Mouse (Mus musculus): ENCODE measurements around the gene Sgpp1.

The Sgpp1 gene

GRCm38 (mm10) chr12:75735246-75736200, at the start of gene Sgpp1:
Gene Sgpp1 (minus strand): TSS chr12:75735729.
- peak; percentile 60 for DNase-seq (ENCODE audit: low read depth, low spot score)

DNA sequence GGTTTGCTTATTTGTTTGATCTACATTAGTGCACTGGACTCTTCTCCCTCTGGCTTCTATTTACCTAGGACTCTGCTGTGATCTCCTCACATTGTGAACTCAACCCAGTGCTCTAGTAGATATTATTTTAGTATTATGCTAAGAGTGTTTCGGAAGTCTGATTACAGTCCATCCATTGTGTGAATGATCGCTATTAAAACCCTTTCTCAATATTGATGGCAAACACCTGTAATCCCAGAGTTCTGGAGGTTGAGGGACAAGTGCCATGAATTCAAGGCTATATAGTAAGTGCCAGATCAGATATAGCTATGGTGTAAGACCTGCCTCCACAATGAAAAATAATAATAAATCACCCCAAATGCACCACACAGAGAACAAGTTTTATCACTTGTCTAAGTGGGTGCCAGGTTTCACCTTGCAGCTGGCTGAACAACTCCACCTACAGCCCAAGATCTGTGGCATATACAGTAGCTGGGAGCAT, 48.8 kb upstream of the Sgpp1 start:
- no peak for DNase-seq (ENCODE audit: low read depth, low spot score)

- no peak for DNase-seq (ENCODE audit: low read depth, low spot score)
Observed at GRCm38 (mm10) chr12:75781995-75782394, 46.5 kb upstream of the Sgpp1 start.

GRCm38 (mm10) chr12:75781445-75781844, 45.9 kb upstream of the Sgpp1 start:
- DNase-seq (ENCODE audit: low read depth, low spot score) = no peak

DNA sequence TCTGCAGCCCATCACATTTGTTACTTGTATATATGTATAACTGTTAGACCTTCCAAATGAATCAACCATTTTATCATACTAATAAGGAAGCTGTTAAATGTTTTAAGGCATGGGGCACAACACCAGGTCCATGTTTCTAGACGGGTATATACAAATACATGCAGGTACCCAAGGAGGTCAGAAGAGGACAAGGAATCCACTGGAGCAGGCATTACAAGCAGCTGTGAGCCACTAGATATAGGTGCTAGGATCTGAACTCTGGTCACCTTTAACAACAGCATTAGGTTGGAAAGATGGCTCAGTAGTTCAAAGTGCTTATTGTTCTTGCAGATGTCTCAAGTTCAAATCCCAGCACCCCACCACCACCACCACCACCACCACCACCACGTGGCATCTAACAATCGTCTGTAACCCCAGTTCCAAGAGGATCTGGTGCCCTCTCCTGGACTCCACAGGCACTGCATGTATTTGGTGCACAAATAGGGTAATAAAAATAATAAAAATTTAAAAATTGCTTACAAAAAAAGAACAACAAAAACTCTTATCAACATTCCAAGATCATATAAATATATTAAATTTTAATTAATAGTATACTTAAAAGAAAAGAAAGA, 37.0 kb upstream of the Sgpp1 start:
- no peak for DNase-seq (ENCODE audit: low read depth, low spot score)

GRCm38 (mm10) chr12:75771410-75771809, 35.9 kb upstream of the Sgpp1 start:
- no peak for DNase-seq (ENCODE audit: low read depth, low spot score)

GRCm38 (mm10) chr12:75766885-75767317, 31.4 kb upstream of the Sgpp1 start:
- DNase-seq (ENCODE audit: low read depth, low spot score) = no peak

DNA sequence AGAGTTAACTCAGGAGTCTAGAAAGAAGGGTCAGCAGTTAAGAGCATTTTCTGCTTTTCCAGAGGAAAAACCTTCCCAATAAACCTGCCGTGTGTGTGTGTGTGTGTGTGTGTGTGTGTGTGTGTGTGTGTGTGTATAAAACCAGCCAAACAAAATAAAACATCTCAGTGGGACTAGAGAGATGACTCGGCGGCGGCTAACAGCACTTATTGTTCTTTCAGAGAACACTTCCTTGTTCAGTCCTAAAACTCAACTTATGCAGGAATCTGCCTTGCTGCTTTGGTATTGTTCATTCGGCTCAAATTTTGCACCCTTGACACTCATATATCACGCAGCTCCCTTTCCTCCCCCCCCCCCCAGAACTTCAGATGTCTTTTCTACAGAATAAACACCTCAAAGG, 30.9 kb upstream of the Sgpp1 start:
- DNase-seq (ENCODE audit: low read depth, low spot score) = no peak

- DNase-seq (ENCODE audit: low read depth, low spot score) = no peak
Observed at GRCm38 (mm10) chr12:75765751-75766150, 30.2 kb upstream of the Sgpp1 start.

- DNase-seq (ENCODE audit: low read depth, low spot score) = no peak
Observed at GRCm38 (mm10) chr12:75756387-75756786, 20.9 kb upstream of the Sgpp1 start.

- DNase-seq (ENCODE audit: low read depth, low spot score) = no peak
Observed at GRCm38 (mm10) chr12:75753730-75754129, 18.2 kb upstream of the Sgpp1 start.

DNA sequence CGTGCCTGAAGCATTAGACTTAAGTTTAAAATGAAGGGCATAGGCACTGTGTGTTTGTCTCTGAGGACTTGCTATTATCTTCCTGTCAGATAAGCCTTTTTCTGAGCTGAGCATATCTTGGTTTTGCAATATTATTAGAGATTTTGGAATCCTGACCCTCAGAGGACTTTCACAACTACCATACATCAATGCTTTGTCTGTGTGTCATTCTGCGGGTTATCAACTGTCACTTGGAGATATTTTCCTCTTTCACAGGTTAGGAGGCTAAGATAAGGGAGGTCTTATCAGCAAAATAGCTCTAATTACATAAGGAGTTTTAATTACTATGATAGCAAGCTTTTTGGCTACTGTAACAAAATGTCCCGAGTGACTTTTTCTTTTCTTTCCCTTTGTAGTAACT, 16.5 kb upstream of the Sgpp1 start:
- no peak for DNase-seq (ENCODE audit: low read depth, low spot score)

DNA sequence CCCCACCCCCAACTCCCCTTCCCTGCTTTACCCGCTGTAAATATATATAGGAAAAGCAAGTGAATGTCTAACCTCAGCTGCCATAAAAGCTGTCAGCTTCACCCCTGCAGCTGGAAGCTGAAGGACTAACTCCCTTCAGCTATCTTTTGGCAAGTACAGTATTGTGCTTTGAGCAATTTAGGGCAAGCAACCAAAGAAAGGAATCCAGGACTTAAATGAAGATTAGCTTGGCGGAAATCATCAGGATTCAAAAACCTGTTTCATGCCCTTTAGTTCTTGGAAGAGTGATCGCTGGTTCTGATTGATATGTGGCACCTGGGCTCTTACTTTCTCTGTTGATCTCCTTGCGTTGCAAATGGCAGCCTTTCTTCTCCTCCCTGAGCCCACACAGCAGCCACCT, 13.0 kb upstream of the Sgpp1 start:
- DNase-seq (ENCODE audit: low read depth, low spot score) = no peak

- DNase-seq (ENCODE audit: low read depth, low spot score) = no peak
Observed at GRCm38 (mm10) chr12:75745697-75746290, 10.3 kb upstream of the Sgpp1 start.

GRCm38 (mm10) chr12:75742101-75742500, 6.6 kb upstream of the Sgpp1 start:
- DNase-seq (ENCODE audit: low read depth, low spot score) = no peak

GRCm38 (mm10) chr12:75741273-75741672, 5.7 kb upstream of the Sgpp1 start:
- no peak for DNase-seq (ENCODE audit: low read depth, low spot score)

GRCm38 (mm10) chr12:75740451-75740850, 4.9 kb upstream of the Sgpp1 start:
- DNase-seq (ENCODE audit: low read depth, low spot score) = no peak

GRCm38 (mm10) chr12:75739611-75740010, 4.1 kb upstream of the Sgpp1 start:
- no peak for DNase-seq (ENCODE audit: low read depth, low spot score)

- DNase-seq (ENCODE audit: low read depth, low spot score) = no peak
Observed at GRCm38 (mm10) chr12:75736296-75736695, 767 bp upstream of the Sgpp1 start.

DNA sequence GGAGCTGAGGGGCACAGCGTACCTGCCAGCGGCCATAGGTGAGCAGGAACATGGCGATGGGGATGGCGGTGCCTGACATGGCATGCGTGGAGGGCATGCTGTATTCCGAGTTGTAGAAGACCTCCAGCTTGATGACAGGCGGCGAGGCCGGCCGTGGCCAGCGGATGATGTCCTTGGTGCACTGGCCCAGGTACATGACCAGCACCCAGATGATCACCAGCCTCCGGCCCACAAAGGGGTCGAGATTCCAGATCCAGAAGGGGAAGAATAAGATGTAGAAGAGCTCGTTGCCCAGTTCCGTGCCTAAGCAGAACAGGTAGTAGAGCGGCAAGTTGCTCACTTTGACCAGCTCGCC, 661 bp downstream of the Sgpp1 start:
- DNase-seq (ENCODE audit: low read depth, low spot score) = no peak

DNA sequence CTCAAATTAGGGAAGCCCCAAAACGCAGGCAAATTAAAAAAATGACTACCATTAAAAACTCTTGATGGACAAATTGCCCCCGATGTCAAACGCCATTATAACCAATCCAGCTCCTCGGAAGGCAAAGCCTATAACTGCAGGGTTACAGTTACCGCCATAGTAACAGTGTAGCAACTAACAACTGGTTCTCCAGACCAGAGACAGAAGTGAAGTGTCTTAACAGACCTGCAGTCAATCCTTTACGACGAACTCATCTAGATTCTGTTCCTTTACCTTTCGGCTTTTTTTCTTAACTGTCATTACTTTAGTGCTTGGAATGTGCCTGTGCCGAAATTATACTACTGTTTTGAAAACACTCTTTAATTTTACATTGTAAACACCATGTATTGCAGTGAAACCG, 1.4 kb downstream of the Sgpp1 start:
- no peak for DNase-seq (ENCODE audit: low read depth, low spot score)

- no peak for DNase-seq (ENCODE audit: low read depth, low spot score)
Observed at GRCm38 (mm10) chr12:75733331-75734070, 2.0 kb downstream of the Sgpp1 start.

Data from WW6 (cell line).